Mouse (Mus musculus): Measurements from ENCODE around the gene Spag5.

Gene Spag5

GRCm38 (mm10) chr11:78349441-78350358 lies 48.4 kb downstream of the Spag5 start:
- no peak for DNase-seq (ENCODE audit: low read depth in 1 of 2, low spot score in 2 of 2)

GRCm38 (mm10) chr11:78353081-78353480 lies 51.8 kb downstream of the Spag5 start:
- DNase-seq (ENCODE audit: low read depth in 1 of 2, low spot score in 2 of 2), result no peak

- DNase-seq (ENCODE audit: low read depth in 1 of 2, low spot score in 2 of 2), result no peak
Measured at GRCm38 (mm10) chr11:78354905-78355304, 53.6 kb downstream of the Spag5 start.

GRCm38 (mm10) chr11:78355471-78356238 lies 54.3 kb downstream of the Spag5 start:
- no peak for DNase-seq (ENCODE audit: low read depth in 1 of 2, low spot score in 2 of 2)

- DNase-seq (ENCODE audit: low read depth in 1 of 2, low spot score in 2 of 2), result no peak
Measured at GRCm38 (mm10) chr11:78358330-78359007, 57.1 kb downstream of the Spag5 start.

- peak in 1 of 2 experiments; percentile 66 for DNase-seq (ENCODE audit: low read depth in 1 of 2, low spot score in 2 of 2)
Measured at GRCm38 (mm10) chr11:78360125-78360788, 58.9 kb downstream of the Spag5 start.

- no peak for DNase-seq (ENCODE audit: low read depth in 1 of 2, low spot score in 2 of 2)
Measured at GRCm38 (mm10) chr11:78360789-78361131, 59.4 kb downstream of the Spag5 start.

- DNase-seq (ENCODE audit: low read depth in 1 of 2, low spot score in 2 of 2), result no peak
Measured at GRCm38 (mm10) chr11:78363309-78364007, 62.1 kb downstream of the Spag5 start.

GRCm38 (mm10) chr11:78364103-78364502 lies 62.8 kb downstream of the Spag5 start:
- DNase-seq (ENCODE audit: low read depth in 1 of 2, low spot score in 2 of 2), result no peak

- DNase-seq (ENCODE audit: low read depth in 1 of 2, low spot score in 2 of 2), result no peak
Measured at GRCm38 (mm10) chr11:78367456-78368225, 66.3 kb downstream of the Spag5 start.

GRCm38 (mm10) chr11:78370389-78370788 lies 69.1 kb downstream of the Spag5 start:
- DNase-seq (ENCODE audit: low read depth in 1 of 2, low spot score in 2 of 2), result no peak

GRCm38 (mm10) chr11:78371711-78372110 lies 70.4 kb downstream of the Spag5 start:
- no peak for DNase-seq (ENCODE audit: low read depth in 1 of 2, low spot score in 2 of 2)

Measured in monocyte, adult 2 months (primary cell).